8 mouse cellular contexts compared by ENCODE assay signal in the genomic region with DNA sequence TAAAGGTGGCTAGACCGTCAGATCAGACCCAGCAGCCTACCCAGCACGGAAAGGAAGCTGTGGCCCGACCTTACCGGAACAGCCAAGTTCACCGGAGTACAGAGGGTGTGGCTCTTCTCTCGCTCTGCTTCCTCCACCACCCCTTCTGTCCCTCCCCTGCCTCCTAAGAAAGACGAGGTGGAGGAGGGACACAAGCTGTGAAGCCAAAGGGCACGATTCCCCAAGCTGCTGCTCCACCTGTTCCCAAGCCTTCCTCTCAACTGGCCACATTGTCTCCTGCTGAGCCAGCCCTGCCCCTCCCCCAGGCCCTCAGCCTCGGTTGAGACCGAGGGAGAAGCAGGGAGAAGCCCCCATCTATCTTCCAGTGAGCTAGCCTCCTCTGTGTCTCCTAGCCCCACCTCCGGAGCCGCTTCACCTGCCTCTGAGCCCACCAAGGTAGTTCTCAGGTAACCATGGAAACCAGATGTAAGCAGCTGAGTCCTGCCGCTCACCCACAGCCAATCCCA. TPM values are rescaled to one million over a fixed set of nuclear protein-coding genes. Genes with fewer than 3 reads are reported as not detected.
DNase-seq lines count a peak whose midpoint lies in the region; ATAC-seq lines count a peak whose summit lies in the region.

No protein-coding gene starts in this region.

- peak; percentile 35 for DNase-seq in thymus, postnatal 14 days
- no peak for DNase-seq in thymus, postnatal 10 days (ENCODE audit: low spot score in 2 of 2)
- DNase-seq in kidney, postnatal 25 days = peak; percentile 31 to 62
- DNase-seq in yolk sac, embryonic 10.5 days (ENCODE audit: low spot score) = peak; percentile 42
- no peak for DNase-seq in layer of hippocampus, adult 11-12 months (ENCODE audit: low spot score)
- no peak for DNase-seq in left cerebral cortex, adult 11 months (ENCODE audit: low spot score)

- ATAC-seq in granulocyte monocyte progenitor cell, adult 5-6 weeks (replicated peaks; ENCODE audit: poor library complexity, severe bottlenecking) = peak; percentile 25; the same call in 1 of the 2 replicates
- peak; percentile 57 for ATAC-seq in megakaryocyte-erythroid progenitor cell, adult 5-6 weeks (replicated peaks; ENCODE audit: low FRiP score, low TSS enrichment, poor library complexity, severe bottlenecking)

RNA-seq across cellular contexts. Expression of a gene that starts 38.5 kb away (rescaled TPM):
- total RNA-seq in granulocyte monocyte progenitor cell, adult 5-6 weeks (2014; fragmentation: Nextera tagmentation) = not detected in 2 replicates
- total RNA-seq in granulocyte monocyte progenitor cell, adult 5-6 weeks (2017) = not detected in 2 replicates
- total RNA-seq in megakaryocyte-erythroid progenitor cell, adult 5-6 weeks (2014; fragmentation: Nextera tagmentation) = not detected in 2 replicates
- not detected in 2 replicates for total RNA-seq in megakaryocyte-erythroid progenitor cell, adult 5-6 weeks (2017)

RNA-seq across cellular contexts. Expression of a gene that starts 43.0 kb away (rescaled TPM):
- total RNA-seq in granulocyte monocyte progenitor cell, adult 5-6 weeks (2014; fragmentation: Nextera tagmentation) = 10.8 and 12.4 TPM in 2 replicates
- total RNA-seq in granulocyte monocyte progenitor cell, adult 5-6 weeks (2017) = 5.6 and 6.6 TPM in 2 replicates
- total RNA-seq in megakaryocyte-erythroid progenitor cell, adult 5-6 weeks (2014; fragmentation: Nextera tagmentation) = 13.7 and 21.6 TPM in 2 replicates
- 4.0 and 5.7 TPM in 2 replicates for total RNA-seq in megakaryocyte-erythroid progenitor cell, adult 5-6 weeks (2017)

RNA-seq across cellular contexts. Expression of a gene that starts 59.9 kb away (rescaled TPM):
- not detected in 2 replicates for total RNA-seq in granulocyte monocyte progenitor cell, adult 5-6 weeks (2014; fragmentation: Nextera tagmentation)
- total RNA-seq in granulocyte monocyte progenitor cell, adult 5-6 weeks (2017) = not detected in 2 replicates
- not detected in 2 replicates for total RNA-seq in megakaryocyte-erythroid progenitor cell, adult 5-6 weeks (2014; fragmentation: Nextera tagmentation)
- total RNA-seq in megakaryocyte-erythroid progenitor cell, adult 5-6 weeks (2017) = not detected in 2 replicates

Comparison
In these comparisons a context has a peak if more than half of its experiments do, and no peak if none do; other contexts are left out.
1. DNase-seq: peak in thymus, postnatal 14 days (single experiment), kidney, postnatal 25 days (2 of 2) and yolk sac, embryonic 10.5 days (single experiment); none in thymus, postnatal 10 days (0 of 2), layer of hippocampus, adult 11-12 months (single experiment) and left cerebral cortex, adult 11 months (single experiment).